Mouse (Mus musculus) spleen, adult 18-20 months (tissue): ENCODE results near the gene Opa3.

Source experiments
- DNase-seq, 2 experiments: peaks; one replicate each; pipeline ENCODE4 v3.0.0; 2022; ENCODE audit warnings: mixed read lengths in 2 of 2

Gene Opa3

DNA sequence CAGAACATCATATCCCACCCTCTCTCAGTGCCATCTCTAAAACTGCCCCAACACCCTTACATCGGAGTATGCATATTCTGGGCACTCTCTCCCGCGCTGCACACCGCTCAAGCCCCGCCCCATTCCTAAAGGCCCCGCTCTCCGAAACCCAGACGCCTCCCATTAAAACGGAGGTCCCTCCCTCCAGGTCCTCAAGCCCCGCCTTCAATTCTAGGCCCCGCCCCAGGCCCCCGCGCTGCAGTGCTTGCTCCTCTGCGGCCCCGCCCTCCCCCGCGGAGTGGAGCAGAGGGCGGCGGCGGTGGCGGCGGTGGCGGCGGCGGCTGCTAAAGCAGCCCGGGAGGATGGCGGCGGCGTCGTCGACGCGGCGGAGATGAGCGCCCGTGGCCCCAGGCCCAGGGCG, 54.3 kb downstream of the Opa3 start, which contains the start of gene Rtn2:
TSS of gene Rtn2 (plus strand) at position 240 of the 400 bp plus-strand sequence.
- DNase-seq, result peak; percentile 56 to 61

DNA sequence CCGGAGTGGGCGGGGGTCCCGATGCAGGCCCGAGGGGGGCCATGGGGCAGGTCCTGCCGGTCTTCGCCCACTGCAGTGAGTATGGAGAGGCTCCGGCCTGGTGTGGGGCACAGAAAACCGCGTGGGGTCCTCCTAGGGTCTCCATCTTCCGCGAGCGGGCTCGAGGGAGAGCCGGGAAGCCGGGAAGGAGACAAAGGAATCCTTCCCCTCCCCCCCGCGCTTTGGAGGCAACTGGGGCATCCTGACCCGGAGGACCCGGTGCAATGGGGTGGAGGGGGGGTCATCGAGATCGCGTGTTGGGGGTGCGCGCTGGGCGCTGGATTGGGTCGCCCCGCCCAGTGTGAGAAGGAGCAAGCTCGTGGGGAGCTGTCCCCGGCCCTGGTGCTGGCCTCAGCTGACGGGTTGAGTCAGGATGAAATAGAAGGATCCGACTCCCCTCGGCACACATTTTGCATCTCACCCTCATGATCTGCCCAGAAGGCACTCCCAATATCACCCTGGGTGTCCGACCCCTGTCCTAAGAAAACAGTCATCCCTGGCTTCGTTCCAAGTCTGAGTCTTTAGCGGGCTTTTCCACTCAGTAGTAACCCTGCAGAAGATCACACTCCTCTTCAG, 54.8 kb downstream of the Opa3 start:
- peak in 1 of 2 experiments; percentile 53 for DNase-seq

DNA sequence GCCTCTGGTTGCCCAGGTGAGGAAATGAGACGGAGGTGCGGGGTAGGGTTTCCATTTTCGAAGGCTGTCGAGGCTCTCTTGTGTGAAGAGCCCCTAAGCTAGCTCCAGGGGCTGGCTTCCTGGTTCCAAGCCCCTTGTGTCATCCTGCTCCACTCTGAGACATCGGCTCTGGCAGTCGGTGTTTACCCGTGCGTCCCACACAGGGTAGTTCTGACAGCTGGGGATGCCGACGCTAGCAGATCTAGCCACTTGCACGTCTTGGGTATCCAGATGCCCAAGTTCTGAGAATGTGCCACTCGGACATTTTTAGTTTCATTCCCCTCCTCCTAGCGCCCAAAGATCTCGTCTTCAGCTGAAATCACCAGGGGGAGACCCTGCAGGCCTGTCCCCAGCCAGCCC, 55.3 kb downstream of the Opa3 start:
- DNase-seq, result no peak

DNA sequence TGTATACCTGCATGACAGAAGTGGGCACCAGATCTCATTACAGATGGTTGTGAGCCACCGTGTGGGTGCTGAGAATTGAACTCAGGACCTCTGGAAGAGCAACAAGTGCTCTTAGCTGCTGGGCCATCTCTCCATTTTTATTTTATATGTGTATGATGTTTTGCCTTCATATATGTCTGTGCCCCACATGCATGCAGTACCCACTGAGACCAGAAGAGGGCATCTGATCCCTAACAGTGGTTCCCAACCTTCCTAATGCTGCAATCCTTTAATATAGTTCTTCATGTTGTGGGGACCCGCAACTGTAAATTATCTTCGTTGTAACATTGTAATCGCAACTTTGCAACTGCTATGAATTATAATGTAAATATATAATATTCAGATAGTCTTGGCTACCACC, 56.6 kb downstream of the Opa3 start:
- DNase-seq, result peak in 1 of 2 experiments; percentile 60

DNA sequence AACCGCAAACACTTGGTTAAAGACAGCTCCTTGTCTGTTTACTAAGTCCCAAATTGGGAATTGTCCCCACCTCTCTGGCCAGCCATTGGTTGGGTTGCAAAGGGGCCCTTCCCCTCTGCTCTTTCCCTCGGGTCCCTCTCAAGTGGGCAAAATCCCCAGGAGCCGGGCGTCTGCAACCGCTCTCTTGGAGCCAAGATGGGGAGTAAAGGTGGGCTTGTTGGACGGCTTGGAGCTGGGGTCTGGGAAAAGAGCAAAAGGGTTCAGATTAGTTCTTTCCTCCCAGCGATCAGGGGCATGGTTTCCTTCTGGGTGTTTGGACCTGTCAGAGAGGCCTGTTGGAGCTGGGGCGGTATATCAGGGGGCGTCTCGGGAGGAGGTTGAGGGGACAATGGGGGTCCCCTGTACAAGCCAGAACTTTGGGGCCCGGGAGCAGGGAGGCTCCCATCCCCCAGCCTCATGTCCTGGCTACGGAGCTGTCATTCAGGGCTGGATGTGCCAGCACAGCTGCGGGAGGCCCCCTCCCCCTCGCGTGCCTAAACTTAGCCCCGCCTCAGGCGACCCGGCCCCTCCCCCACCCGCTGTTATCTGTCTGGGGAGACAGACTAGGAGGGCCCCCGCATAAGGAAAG, 62.9 kb downstream of the Opa3 start:
- no peak for DNase-seq

DNA sequence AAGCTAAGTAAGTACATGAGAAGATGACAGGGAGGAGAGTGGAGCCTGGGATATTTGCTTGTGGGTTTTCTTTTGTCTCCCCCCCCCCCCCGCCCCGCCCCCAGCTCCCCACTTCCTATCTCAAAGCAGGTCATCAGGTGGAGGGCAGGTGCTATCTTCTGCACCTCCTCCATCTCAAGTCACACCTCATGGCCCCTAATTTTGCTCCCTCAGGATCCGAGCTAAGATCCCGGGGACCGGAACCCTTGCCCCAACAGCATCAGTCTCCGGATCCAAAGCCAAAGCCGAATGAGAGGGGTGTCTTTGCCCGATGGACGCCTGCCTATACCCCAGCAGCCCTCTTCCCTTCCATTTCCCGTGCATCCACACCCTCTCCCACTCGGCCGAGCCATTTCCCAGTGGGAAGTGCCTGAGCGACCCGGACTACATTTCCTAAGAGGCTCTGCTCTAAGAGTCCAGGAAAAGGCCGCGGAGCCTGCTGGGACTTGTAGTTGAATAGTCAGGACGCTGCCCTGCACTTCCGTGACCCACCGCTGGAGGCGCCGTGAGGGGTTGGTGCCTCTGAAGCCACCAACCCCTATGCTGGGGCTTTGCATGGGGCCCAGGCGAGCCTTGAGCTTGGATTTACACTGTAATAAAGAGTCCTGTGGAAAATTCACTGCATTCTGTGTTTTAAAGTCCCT, 67.5 kb downstream of the Opa3 start:
- peak; percentile 86 to 97 for DNase-seq

DNA sequence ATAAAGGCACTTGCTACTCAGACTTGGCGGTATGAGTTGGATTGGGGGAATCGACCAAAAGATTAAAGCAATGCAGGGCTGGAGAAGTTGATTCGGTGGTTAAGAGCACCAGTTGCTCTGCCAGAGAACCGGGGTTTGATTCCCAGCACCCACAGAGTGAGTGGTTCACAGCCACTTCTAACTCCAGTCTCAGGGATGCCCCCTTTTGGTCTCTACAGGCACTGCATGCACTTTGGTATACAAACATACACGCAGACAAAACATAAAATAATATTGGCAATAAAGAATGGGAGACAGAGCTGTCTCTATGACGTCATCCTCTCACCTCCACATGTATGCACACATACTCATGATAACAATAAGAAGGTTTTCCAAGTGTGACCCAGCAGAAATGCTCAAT, 68.9 kb downstream of the Opa3 start:
- DNase-seq, result no peak

DNA sequence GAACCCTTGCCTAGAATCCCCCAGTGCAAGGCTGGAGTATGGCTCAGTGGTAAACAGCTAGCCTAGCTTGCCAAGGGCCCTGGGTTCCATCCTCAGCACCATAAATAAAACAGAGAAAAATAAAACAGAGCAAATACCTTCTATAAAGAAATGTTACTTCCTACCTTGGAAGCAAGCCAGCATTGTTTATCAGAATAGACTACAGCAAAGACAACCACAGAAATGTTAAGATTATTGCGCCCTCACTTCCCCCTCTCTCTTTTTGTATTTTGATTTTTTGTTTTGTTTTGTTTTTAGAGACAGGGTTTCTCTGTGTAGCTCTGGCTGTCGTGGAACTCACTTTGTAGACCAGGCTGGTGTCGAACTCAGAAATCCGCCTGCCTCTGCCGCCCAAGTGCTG, 69.7 kb downstream of the Opa3 start:
- DNase-seq, result no peak

DNA sequence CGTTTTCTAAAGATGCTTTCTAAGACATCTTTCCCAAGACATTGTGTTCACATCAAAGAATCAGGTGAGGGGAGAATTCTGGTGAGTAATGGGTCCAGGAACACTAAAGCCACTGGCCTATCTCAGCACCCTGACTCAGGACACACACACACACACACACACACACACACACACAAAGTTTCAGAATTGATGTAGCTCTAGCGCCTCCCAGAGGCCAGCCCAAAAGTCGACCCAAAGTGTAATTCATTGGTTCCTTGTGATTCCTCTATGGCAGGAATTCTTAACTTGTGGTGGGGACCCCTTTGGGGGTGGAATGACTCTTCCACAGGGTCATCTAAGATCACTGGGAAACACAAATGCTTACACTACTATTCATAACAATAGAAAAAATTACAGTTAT, 71.1 kb downstream of the Opa3 start:
- DNase-seq, result no peak

DNA sequence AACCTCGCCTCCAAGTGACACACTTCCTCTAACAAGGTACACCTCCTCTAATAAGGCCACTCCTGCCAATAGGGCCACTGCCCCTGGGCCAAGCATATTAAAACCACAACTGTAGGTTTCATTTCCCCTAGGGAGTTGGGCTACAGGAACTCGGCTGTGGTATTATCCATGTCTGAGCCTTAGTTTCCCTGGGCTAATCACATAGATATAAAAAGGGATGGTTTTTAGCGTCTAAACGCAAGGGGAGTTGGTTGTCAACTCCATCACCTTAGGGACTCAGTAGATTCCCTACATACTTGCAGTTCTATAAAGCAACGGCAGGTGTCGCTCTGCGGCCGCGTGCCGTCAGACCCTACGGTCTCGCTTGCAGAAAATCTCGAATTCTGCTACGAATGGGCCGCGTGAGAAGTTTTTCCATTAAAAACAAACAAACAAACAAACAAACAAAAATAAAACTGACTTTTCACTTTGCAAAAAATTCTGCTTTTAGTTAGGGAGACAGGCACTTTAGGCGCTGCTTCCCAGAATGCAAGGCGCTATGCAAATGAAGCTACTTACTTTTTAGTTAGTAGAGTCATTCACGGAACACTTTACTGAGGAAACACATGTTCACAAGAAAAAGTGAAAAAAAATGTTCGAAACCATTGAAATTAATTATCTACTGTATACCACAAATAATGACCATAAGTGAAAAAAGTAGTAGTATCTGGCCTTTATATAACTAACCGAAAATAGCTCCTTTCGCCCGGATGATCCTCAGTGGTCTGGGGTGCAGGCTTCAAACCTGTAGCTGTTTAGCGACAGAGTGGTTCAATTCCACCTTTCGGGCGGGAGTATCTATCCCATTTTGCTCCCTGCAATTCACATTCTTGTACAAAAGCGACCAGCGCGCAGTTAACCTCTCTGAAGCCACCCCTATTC, 72.6 kb downstream of the Opa3 start:
- DNase-seq, result peak; percentile 61 to 80

DNA sequence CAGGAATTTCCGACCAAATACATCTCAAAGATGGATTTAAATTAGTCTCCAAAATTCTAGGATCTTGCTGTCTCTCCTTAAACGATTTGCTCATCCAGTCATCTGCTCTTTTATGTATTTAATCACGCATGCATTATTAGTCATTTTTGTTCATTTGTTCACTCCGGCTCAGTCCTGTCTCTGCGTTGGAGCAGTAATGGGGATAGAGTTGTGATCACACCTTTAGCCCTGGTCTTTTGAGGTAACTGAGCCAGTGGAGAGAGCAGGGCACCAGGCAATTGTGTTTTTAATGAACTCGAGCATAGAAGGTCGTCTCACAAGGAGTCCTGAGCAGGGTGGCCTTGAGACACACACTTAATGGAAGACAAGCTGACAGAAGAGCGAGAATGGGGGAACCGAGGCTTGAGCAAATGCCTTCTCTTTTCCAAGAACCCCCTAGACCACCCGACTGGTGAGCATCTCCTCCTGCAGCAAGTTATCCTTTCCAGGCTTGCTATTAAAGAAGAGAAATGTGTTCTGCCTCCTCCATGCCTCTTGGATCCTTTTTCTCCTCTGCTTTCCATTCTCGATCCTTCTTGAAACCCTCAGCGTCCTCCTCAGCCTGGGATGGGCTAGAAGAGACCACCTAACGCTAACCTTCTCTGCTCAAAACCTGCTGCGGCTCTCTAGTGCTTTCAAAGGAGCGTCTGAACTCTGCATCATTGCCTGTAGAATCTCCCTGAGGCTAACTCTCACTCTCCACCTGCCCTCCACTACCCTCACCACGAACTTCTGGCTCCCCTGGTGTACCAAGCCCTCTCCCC, 73.5 kb downstream of the Opa3 start:
- no peak for DNase-seq

DNA sequence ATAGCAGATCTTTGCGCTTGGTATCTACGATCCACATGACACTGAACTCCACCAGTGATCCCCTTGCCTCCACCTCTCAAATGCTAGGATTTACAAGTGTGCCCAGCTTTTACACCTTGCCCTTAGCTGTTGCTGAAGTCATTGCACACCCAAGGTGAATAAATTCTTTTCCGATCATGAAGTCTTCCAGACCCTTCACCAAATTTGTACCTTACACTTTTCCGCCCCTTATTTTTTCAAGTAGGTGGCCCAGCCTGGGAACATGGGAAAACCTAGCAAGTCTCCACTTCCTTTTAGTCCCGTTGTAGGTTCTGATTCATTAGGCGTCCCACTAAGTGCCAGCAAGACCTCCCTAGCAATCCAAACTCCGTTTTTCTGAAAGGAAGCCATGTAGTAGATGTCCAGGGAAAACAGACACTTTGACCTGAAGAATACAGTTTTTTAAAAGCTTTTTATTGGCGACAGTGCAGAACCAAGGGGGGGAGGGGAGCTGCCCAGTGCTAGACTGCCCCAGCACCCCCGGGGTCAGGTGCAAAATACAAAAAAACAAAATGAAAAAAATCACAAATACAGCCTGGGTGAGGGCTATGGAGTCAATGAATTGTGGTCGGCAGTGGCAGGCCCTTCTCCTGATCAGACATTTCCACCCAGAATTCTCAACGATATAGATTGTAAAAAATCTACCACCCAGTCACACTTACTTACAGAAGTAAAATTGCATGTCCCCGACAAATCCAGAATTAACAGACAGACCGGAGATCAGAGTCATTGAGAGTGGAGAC, 74.3 kb downstream of the Opa3 start:
- no peak for DNase-seq

DNA sequence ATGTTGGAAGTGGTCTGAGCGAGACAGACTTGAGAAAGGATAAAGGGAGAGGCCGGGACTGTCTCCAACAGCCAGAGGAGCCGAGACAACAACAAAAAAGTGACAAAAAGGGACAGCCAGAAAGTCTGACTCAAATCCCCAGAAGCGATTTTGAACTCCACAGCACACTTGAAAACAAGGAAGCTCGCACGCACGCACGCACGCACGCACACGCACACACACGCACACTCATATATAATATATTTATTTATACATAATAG, 74.8 kb downstream of the Opa3 start:
- DNase-seq, result no peak

DNA sequence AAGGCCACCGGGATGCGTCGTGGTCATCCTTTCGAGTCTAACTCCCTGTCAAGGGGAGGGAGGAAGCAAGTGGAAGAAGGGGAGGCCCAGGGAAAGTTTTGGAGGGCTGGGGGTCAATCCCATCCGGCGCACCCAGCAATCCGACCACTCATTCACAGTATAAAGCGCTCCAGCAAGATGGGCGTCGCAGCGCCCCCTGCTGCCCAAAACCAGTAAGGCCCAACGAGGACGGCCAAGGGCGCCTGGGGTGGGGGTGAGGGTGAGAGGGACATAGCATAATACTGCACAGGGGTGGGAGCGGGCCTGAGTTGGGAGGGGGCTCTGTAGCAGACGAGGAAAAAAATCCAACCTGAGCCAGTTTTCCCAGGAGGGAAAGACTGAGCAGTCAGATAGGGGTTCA, 75.6 kb downstream of the Opa3 start:
- peak; percentile 60 to 81 for DNase-seq

DNA sequence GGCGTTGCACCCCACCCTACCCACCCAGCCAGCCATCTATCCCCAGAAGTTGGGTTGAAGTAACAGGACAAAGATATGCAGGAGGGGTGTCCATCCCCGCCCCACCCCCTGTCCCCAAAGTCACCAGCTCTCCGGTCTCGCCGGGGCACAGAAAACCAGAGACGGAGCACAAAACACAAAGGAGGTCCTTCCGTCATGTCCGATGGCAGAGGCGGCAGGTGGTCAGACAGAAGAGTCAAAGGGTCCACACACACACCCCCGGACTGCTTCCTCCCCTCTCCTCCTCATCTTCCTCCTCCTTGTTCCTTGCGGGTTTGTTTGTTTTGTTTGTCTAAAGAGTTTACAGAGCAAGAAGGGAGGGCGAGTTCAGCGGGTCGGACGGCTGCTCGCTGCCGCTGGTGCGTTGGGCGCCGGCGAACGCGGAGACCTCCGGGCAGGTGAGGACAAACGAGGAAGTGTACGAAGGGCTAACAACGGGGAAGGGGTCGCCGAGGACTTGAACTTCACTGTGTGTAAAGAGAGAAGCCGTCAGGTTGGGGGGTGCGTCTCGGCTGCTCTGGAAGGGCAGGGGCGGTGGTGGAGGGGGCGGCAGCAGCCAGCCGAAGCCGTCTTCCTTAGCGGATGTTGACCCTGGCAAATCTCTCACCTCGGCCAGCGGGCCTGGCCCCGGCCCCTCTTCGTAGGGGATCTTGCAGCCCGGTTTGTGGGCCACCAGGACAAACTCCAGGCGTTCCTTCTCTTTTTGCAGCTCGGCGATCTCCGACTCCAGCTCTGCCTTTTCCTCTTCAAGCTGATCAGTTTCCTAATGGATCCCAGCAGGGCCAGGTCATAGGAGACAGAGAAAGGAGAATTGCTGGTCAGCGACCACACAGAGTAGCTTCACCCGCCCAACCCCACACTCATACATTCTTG, 76.6 kb downstream of the Opa3 start:
- no peak for DNase-seq

DNA sequence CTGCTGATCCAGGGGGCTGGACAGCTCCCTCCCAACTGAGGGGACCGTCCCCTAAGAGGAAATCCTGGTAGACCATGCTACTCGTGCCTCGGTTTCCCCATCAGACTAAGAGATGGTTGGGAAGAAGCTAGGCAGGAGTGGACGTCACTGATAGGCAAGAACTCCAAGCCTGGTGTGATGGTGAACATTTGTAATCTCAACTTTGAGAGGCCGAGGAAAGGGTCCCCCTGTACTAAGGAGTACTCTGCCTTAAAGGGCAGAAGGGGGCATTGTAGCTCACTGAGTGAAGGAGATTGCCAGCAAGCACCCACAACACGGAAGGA, 77.2 kb downstream of the Opa3 start:
- no peak for DNase-seq
